Mouse (Mus musculus) thymus, postnatal 36 days (tissue): ENCODE data around the gene Dusp28.

Experiments
- DNase-seq, 2 experiments: peaks; one replicate each; pipeline ENCODE4 v3.0.0; 2022; ENCODE audit warnings: mixed read lengths in 2 of 2

The Dusp28 gene

GRCm38 (mm10) chr1:92908664-92909063 lies 1.9 kb downstream of the Dusp28 start:
- peak in 1 of 2 experiments; percentile 10 for DNase-seq

- peak; percentile 37 to 47 for DNase-seq
These were observed 2.3 kb downstream of the Dusp28 start for GRCm38 (mm10) chr1:92909068-92909467.

- peak; percentile 82 to 87 for DNase-seq
These were observed 3.6 kb downstream of the Dusp28 start, which contains the start of gene Rnpepl1 for GRCm38 (mm10) chr1:92910239-92910885. TSS of gene Rnpepl1 (plus strand) at chr1:92910783.

- DNase-seq, result peak; percentile 59 to 64
These were observed 4.3 kb downstream of the Dusp28 start for GRCm38 (mm10) chr1:92910925-92911720.

GRCm38 (mm10) chr1:92911721-92912138 lies 4.9 kb downstream of the Dusp28 start:
- DNase-seq, result peak; percentile 19 to 27

- DNase-seq, result peak; percentile 44 to 59
These were observed 5.5 kb downstream of the Dusp28 start for GRCm38 (mm10) chr1:92912286-92912685.

GRCm38 (mm10) chr1:92914239-92914638 lies 7.5 kb downstream of the Dusp28 start:
- no peak for DNase-seq

- no peak for DNase-seq
These were observed 8.2 kb downstream of the Dusp28 start for GRCm38 (mm10) chr1:92914993-92915392.

- no peak for DNase-seq
These were observed 9.9 kb downstream of the Dusp28 start for GRCm38 (mm10) chr1:92916725-92917124.

GRCm38 (mm10) chr1:92919151-92919550 lies 12.4 kb downstream of the Dusp28 start:
- no peak for DNase-seq

GRCm38 (mm10) chr1:92919775-92920174 lies 13.0 kb downstream of the Dusp28 start:
- no peak for DNase-seq

GRCm38 (mm10) chr1:92920474-92921200 lies 13.9 kb downstream of the Dusp28 start:
- no peak for DNase-seq

- no peak for DNase-seq
These were observed 14.7 kb downstream of the Dusp28 start for GRCm38 (mm10) chr1:92921496-92921895.

- DNase-seq, result no peak
These were observed 23.5 kb downstream of the Dusp28 start for GRCm38 (mm10) chr1:92930171-92930706.

GRCm38 (mm10) chr1:92933611-92934010 lies 26.8 kb downstream of the Dusp28 start:
- no peak for DNase-seq

GRCm38 (mm10) chr1:92934182-92934827 lies 27.5 kb downstream of the Dusp28 start, which contains the start of gene Capn10:
TSS of gene Capn10 (plus strand) at chr1:92934376.
- peak; percentile 88 to 90 for DNase-seq

- no peak for DNase-seq
These were observed 28.5 kb downstream of the Dusp28 start for GRCm38 (mm10) chr1:92935054-92935962.

- DNase-seq, result no peak
These were observed 29.2 kb downstream of the Dusp28 start for GRCm38 (mm10) chr1:92935977-92936376.

- DNase-seq, result no peak
These were observed 29.7 kb downstream of the Dusp28 start for GRCm38 (mm10) chr1:92936467-92936866.

- no peak for DNase-seq
These were observed 31.0 kb downstream of the Dusp28 start for GRCm38 (mm10) chr1:92937797-92938196.

GRCm38 (mm10) chr1:92939746-92940145 lies 33.0 kb downstream of the Dusp28 start:
- no peak for DNase-seq
